Comparison of ENCODE assay signal across 7 mouse cellular contexts in the genomic region with DNA sequence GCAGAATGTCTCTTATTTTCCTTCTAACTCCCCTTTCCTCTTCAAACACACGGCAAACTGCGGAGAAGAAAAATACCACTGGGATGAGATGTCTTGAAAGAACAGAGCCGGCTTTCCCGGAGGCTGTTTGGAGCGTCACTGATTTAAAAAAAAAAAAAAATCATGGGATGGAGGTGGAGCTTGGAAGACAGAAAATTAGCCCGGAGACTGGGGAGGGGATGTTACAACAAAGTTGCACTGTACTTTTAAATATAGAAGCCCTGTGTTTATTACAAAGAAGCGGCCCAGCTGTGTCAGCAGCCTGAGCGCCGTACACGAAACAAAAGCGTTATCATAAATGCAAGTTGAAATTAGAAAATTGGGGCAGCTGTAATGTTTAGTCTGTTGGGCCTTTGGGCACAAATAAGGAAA. TPM values are rescaled to one million over a fixed set of nuclear protein-coding genes. Genes with fewer than 3 reads are reported as not detected.
DNase-seq lines count a peak whose midpoint lies in the region; ATAC-seq and TF ChIP-seq lines count a peak whose summit lies in the region.

No protein-coding gene starts in this region.

- H3K9ac ChIP-seq in kidney, embryonic 15.5 days = peak overlapping the region; percentile 96
- peak overlapping the region; percentile 98 for H3K9ac ChIP-seq in lung, embryonic 14.5 days

- no peaks in the 10 kb centered on the region for H3K27me3 ChIP-seq in kidney, embryonic 15.5 days
- no peaks in the 10 kb centered on the region for H3K27me3 ChIP-seq in lung, embryonic 14.5 days (ENCODE audit: insufficient read depth, low read length)

- H3K4me1 ChIP-seq in brown adipose tissue, adult 24 weeks (ENCODE audit: control insufficient read depth, insufficient read depth, insufficient read length, low read length) = peaks cover 29% of the 10 kb centered on the region
- H3K4me1 ChIP-seq in kidney, embryonic 15.5 days = peaks cover 54% of the 10 kb centered on the region
- H3K4me1 ChIP-seq in lung, embryonic 14.5 days (ENCODE audit: insufficient read depth) = peaks cover 10% of the 10 kb centered on the region; the same call in 1 of the 2 replicates

- under 1% methylated on average over 11 of the region's 11 CpGs for WGBS in kidney, embryonic 15.5 days
- WGBS in lung, embryonic 14.5 days = under 1% methylated on average over 11 of the region's 11 CpGs

- ATAC-seq in kidney, embryonic 15.5 days (replicated peaks; ENCODE audit: low FRiP score) = no peak
- peak; percentile 10; the same call in 1 of the 2 replicates for ATAC-seq in lung, embryonic 14.5 days (ENCODE audit: insufficient read depth)

- peaks cover 17% of the 10 kb centered on the region for H3K36me3 ChIP-seq in kidney, embryonic 15.5 days
- peaks cover 9% of the 10 kb centered on the region for H3K36me3 ChIP-seq in lung, embryonic 14.5 days (ENCODE audit: insufficient read depth)

- DNase-seq in spleen, postnatal 10 days (ENCODE audit: low spot score in 2 of 2) = peak; percentile 37 to 45
- no peak for DNase-seq in spleen, adult 18-20 months
- peak; percentile 62 to 65 for DNase-seq in heart, adult 9 months (ENCODE audit: low spot score in 2 of 2)
- DNase-seq in lung, embryonic 14.5 days = peak; percentile 85
- DNase-seq in skeletal muscle tissue, adult 2 months (ENCODE audit: low read depth, low spot score) = peak; percentile 58

- no peak for TF ChIP-seq CTCF in lung, embryonic 14.5 days (IDR thresholded peaks at IDR 0.05; ENCODE audit: low read depth)

- H3K9me3 ChIP-seq in kidney, embryonic 15.5 days (replicated peaks) = no peaks in the 10 kb centered on the region
- H3K9me3 ChIP-seq in lung, embryonic 14.5 days (ENCODE audit: low read depth, low read length) = no peaks in the 10 kb centered on the region

- H3K27ac ChIP-seq in brown adipose tissue, adult 24 weeks (replicated peaks; ENCODE audit: low read depth, low read length) = peak overlapping the region; percentile 96
- peak overlapping the region; percentile 100 for H3K27ac ChIP-seq in kidney, embryonic 15.5 days
- H3K27ac ChIP-seq in lung, embryonic 14.5 days (ENCODE audit: low read depth) = peak overlapping the region; percentile 100

- H3K4me3 ChIP-seq in brown adipose tissue, adult 24 weeks (ENCODE audit: insufficient read depth, low read depth, low read length) = peak overlapping the region; percentile 96
- peak overlapping the region; percentile 90 for H3K4me3 ChIP-seq in kidney, embryonic 15.5 days (replicated peaks)
- H3K4me3 ChIP-seq in lung, embryonic 14.5 days (ENCODE audit: low read depth, low read length) = peak overlapping the region; percentile 94

- H3K4me2 ChIP-seq in kidney, embryonic 15.5 days = peak overlapping the region; percentile 79
- H3K4me2 ChIP-seq in lung, embryonic 14.5 days = peak overlapping the region; percentile 92

RNA-seq across cellular contexts. Expression of a gene that starts 0.9 kb away (rescaled TPM):
- polyA plus RNA-seq in brown adipose tissue, adult 24 weeks (2012; ENCODE audit: insufficient read depth, insufficient read length, missing spikeins) = 25.0 and 28.1 TPM in 2 replicates
- 40.8 and 41.2 TPM in 2 replicates for polyA plus RNA-seq in kidney, embryonic 15.5 days (2015; fragmentation: Nextera tagmentation; extraction: Ambion mirVana)
- polyA plus RNA-seq in lung, embryonic 14.5 days (2014; fragmentation: Nextera tagmentation; extraction: Ambion mirVana) = 44.3 and 46.1 TPM in 2 replicates

RNA-seq across cellular contexts. Expression of a gene that starts 1.3 kb away (rescaled TPM):
- 10.0 and 11.5 TPM in 2 replicates for polyA plus RNA-seq in brown adipose tissue, adult 24 weeks (2012; ENCODE audit: insufficient read depth, insufficient read length, missing spikeins)
- 13.7 and 14.7 TPM in 2 replicates for polyA plus RNA-seq in kidney, embryonic 15.5 days (2015; fragmentation: Nextera tagmentation; extraction: Ambion mirVana)
- 19.2 and 20.2 TPM in 2 replicates for polyA plus RNA-seq in lung, embryonic 14.5 days (2014; fragmentation: Nextera tagmentation; extraction: Ambion mirVana)

RNA-seq across cellular contexts. Expression of a gene that starts 30.6 kb away (rescaled TPM):
- not detected in 2 replicates for polyA plus RNA-seq in brown adipose tissue, adult 24 weeks (2012; ENCODE audit: insufficient read depth, insufficient read length, missing spikeins)
- 3.5 and 3.7 TPM in 2 replicates for polyA plus RNA-seq in kidney, embryonic 15.5 days (2015; fragmentation: Nextera tagmentation; extraction: Ambion mirVana)
- polyA plus RNA-seq in lung, embryonic 14.5 days (2014; fragmentation: Nextera tagmentation; extraction: Ambion mirVana) = 4.5 and 5.6 TPM in 2 replicates

RNA-seq across cellular contexts. Expression of a gene that starts 55.9 kb away (rescaled TPM):
- 2.8 and 3.5 TPM in 2 replicates for polyA plus RNA-seq in brown adipose tissue, adult 24 weeks (2012; ENCODE audit: insufficient read depth, insufficient read length, missing spikeins)
- polyA plus RNA-seq in kidney, embryonic 15.5 days (2015; fragmentation: Nextera tagmentation; extraction: Ambion mirVana) = 11.5 and 11.8 TPM in 2 replicates
- 17.5 and 18.0 TPM in 2 replicates for polyA plus RNA-seq in lung, embryonic 14.5 days (2014; fragmentation: Nextera tagmentation; extraction: Ambion mirVana)

Comparison
In these comparisons a context has a peak if more than half of its experiments do, and no peak if none do; other contexts are left out.
1. DNase-seq: peak in spleen, postnatal 10 days (2 of 2), heart, adult 9 months (2 of 2), lung, embryonic 14.5 days (single experiment) and skeletal muscle tissue, adult 2 months (single experiment); none in spleen, adult 18-20 months (0 of 2).
2. Peak in every context shown above with its lines, with median percentiles within 50 percentile points of each other: H3K27ac ChIP-seq and H3K4me3 ChIP-seq.